Mouse (Mus musculus) neural tube, embryonic 13.5 days (tissue): Measurements from ENCODE around the gene Lingo1. TPM values are rescaled to one million over a fixed set of nuclear protein-coding genes. Genes with fewer than 3 reads are reported as not detected.

Experiments
- ATAC-seq: fragments of 200-750 bp; cut with Nextera tagmentation; 2 replicates; pipeline ENCODE4 v1.8.0; 2017; ENCODE audit warnings: low read depth, mild to moderate bottlenecking, moderate TSS enrichment, moderate library complexity
- H3K27ac ChIP-seq: fragments of 300-500 bp; sonication (generic); replicated peaks from 2 replicates; pipeline ENCODE4 v1.5.1; 2015; ENCODE audit warnings: moderate library complexity, mild to moderate bottlenecking, inconsistent platforms
- H3K27me3 ChIP-seq: fragments of 300-500 bp; sonication (generic); 2 replicates; pipeline ENCODE4 v1.6.1; 2015; ENCODE audit warnings: mild to moderate bottlenecking, inconsistent platforms
- H3K36me3 ChIP-seq: fragments of 300-500 bp; sonication (generic); 2 replicates; pipeline ENCODE4 v1.6.1; 2015; ENCODE audit warnings: mild to moderate bottlenecking, inconsistent platforms
- H3K4me1 ChIP-seq: fragments of 300-500 bp; sonication (generic); replicated peaks from 2 replicates; pipeline ENCODE4 v1.6.1; 2015; ENCODE audit warnings: inconsistent platforms
- H3K4me2 ChIP-seq: fragments of 300-500 bp; sonication (generic); 2 replicates; pipeline ENCODE4 v1.6.1; 2015; ENCODE audit warnings: inconsistent platforms, mild to moderate bottlenecking, moderate library complexity
- H3K4me3 ChIP-seq: fragments of 300-500 bp; sonication (generic); 2 replicates; pipeline ENCODE4 v1.5.1; 2015; ENCODE audit warnings: mild to moderate bottlenecking, inconsistent platforms
- H3K9ac ChIP-seq: fragments of 300-500 bp; sonication (generic); 2 replicates; pipeline ENCODE4 v1.6.1; 2015; ENCODE audit warnings: moderate library complexity, mild to moderate bottlenecking, inconsistent platforms
- H3K9me3 ChIP-seq: fragments of 300-500 bp; sonication (generic); 2 replicates; pipeline ENCODE4 v1.6.1; 2016; ENCODE audit warnings: inconsistent platforms
- WGBS: fragments of 180-500 bp; shearing (Covaris S2); methylation state at CpG from one replicate; pipeline ENCODE4 v1.1.7; 2015; 5-methylcytosine and 5-hydroxymethylcytosine counted together
- polyA plus RNA-seq: library from polyadenylated mRNA; unstranded; fragments of >200 nt; fragmentation: Nextera tagmentation; extraction: Ambion mirVana; gene quantifications from 2 replicates; pipeline ENCODE4 v1.2.1, GENCODE M21; 2015

Lingo1 gene
- polyA plus RNA-seq, 1 experiment from 2014 or later, result 59.4 TPM

DNA sequence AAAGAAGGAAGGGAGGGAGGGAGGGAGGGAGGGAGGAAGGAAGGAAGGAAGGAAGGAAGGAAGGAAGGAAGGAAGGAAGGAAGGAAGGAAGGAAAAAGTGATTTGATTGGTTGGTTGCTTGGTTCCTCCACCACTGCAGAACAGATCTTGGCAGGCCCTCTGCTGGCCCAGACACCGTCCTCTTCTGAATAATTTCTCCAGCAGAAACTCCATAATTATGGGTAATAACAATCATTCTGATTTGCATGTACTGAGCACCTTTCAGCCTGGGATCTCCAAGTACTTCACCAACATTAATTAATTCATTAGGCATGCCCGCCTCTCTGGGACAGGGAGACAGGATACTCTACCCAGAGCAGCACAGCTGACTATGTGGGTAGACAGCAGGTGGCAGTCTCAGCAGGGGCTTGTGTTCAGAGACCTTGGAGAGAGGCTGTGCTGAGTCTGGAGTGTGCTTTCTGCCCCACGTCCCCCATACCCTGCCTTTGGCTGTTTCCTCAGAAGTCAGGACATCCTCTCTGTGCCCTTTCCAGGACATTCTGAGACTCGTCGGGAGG is 57.0 kb downstream of the Lingo1 start:
- WGBS, result 55% methylated on average over 5 of the region's 5 CpGs
- Histone ChIP-seq H3K9ac (no peak overlapping the region), H3K4me2 (no peak overlapping the region), H3K27ac (no peak overlapping the region), H3K4me1 (peaks cover 20% of the 10 kb centered on the region), H3K27me3 (peaks cover 11% of the 10 kb centered on the region), H3K4me3 (no peak overlapping the region), H3K9me3 (no peaks in the 10 kb centered on the region), H3K36me3 (no peaks in the 10 kb centered on the region)
- peak; percentile 74 for ATAC-seq

GRCm38 (mm10) chr9:56738261-56739171 is 57.8 kb downstream of the Lingo1 start:
- Histone ChIP-seq H3K27ac (no peak overlapping the region), H3K4me3 (no peak overlapping the region), H3K4me1 (peaks cover 19% of the 10 kb centered on the region), H3K27me3 (peaks cover 11% of the 10 kb centered on the region), H3K36me3 (no peaks in the 10 kb centered on the region), H3K9ac (no peak overlapping the region), H3K9me3 (no peaks in the 10 kb centered on the region), H3K4me2 (no peak overlapping the region)
- 45% methylated on average over 9 of the region's 9 CpGs for WGBS
- ATAC-seq, result peak; percentile 57

DNA sequence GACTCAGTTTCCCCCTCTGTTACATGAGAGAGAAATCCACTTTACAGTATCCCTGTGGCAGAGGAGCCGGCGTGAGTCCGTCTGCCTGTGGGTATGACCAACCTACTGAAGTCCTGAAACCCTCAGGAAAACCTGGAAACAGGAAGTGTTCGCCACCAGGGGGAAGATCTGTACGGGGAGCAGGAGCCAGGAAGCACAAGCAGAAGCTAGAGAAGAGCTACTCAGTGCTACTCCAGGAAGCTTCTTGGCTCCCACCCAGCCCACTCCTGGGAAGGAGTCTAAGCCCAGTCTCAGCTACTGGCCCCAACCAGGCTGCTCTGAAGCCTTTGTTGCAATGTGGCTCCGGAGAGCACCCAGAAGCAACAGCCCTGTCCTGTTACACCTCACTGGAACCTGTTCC is 61.9 kb downstream of the Lingo1 start:
- Histone ChIP-seq H3K4me2 (no peak overlapping the region), H3K36me3 (no peaks in the 10 kb centered on the region), H3K27ac (no peak overlapping the region), H3K27me3 (peaks cover 8% of the 10 kb centered on the region), H3K4me3 (no peak overlapping the region), H3K9ac (no peak overlapping the region), H3K9me3 (no peaks in the 10 kb centered on the region), H3K4me1 (peaks cover 22% of the 10 kb centered on the region)
- WGBS, result 71% methylated on average over 6 of the region's 6 CpGs
- no peak for ATAC-seq

- no peak for ATAC-seq
- Histone ChIP-seq H3K9me3 (no peaks in the 10 kb centered on the region), H3K36me3 (no peaks in the 10 kb centered on the region), H3K4me1 (peaks cover 34% of the 10 kb centered on the region), H3K4me3 (no peak overlapping the region), H3K4me2 (no peak overlapping the region), H3K27ac (no peak overlapping the region), H3K27me3 (no peaks in the 10 kb centered on the region; the same call in 1 of the 2 replicates), H3K9ac (no peak overlapping the region)
- WGBS, result 82% methylated on average over 2 of the region's 2 CpGs
These were observed 65.3 kb downstream of the Lingo1 start for GRCm38 (mm10) chr9:56730997-56731396.

DNA sequence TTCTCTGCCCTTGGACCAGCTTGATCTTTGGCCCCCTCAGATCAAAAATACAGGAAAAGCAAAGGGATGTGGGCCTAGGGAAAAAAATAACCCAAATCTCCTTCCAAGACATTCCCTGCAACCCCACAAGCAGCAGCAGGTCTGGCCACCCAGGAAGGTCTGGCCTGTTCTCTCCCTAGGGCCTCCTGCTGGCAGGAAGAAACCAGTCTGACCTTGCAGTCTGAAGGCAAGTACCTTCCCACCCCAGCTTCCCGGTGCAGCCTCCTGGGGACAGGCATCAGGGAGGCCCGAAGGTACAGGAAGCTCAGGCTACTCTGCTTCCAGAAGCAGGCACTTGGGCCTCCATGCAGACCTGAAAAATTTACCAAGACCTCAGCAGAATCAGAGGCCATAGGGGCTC is 67.1 kb downstream of the Lingo1 start:
- H3K4me2 ChIP-seq, result no peak overlapping the region
- ATAC-seq, result no peak
- no peaks in the 10 kb centered on the region for H3K9me3 ChIP-seq
- 46% methylated on average over 2 of the region's 2 CpGs for WGBS
- H3K27me3 ChIP-seq, result no peaks in the 10 kb centered on the region; the same call in 1 of the 2 replicates
- H3K4me3 ChIP-seq, result no peak overlapping the region
- H3K36me3 ChIP-seq, result no peaks in the 10 kb centered on the region
- no peak overlapping the region for H3K9ac ChIP-seq
- H3K27ac ChIP-seq, result peak overlapping the region; percentile 89
- peaks cover 34% of the 10 kb centered on the region for H3K4me1 ChIP-seq

GRCm38 (mm10) chr9:56727703-56728684 is 68.3 kb downstream of the Lingo1 start:
- WGBS, result 23% methylated on average over 15 of the region's 15 CpGs
- H3K9ac ChIP-seq, result peak overlapping the region; percentile 52; the same call in 1 of the 2 replicates
- H3K27me3 ChIP-seq, result no peaks in the 10 kb centered on the region; the same call in none of the 2 replicates
- peak overlapping the region; percentile 89 for H3K27ac ChIP-seq
- H3K4me1 ChIP-seq, result peaks cover 34% of the 10 kb centered on the region
- ATAC-seq, result peak; percentile 51
- H3K4me2 ChIP-seq, result peak overlapping the region; percentile 9; the same call in 1 of the 2 replicates
- no peaks in the 10 kb centered on the region for H3K9me3 ChIP-seq
- no peak overlapping the region for H3K4me3 ChIP-seq
- no peaks in the 10 kb centered on the region for H3K36me3 ChIP-seq

DNA sequence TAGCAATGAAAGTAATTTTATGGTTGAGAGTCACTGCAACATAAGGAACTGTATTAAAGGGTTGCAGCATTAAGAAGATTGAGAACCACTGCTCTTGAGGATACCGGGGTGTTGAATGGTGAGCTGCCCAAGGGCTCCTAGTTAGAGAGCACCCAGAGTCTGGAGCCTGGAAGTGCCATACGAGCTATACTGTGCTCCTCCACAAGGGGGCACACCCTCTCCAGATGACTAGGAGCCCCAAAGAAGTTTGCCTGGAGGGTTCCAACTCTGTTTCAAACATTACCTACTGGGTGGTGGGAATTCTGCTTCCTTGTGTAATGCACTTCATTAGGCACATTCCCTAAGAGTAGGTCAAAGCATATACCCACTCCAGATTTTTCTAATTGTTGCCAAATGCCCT is 70.5 kb downstream of the Lingo1 start:
- Histone ChIP-seq H3K4me3 (no peak overlapping the region), H3K36me3 (no peaks in the 10 kb centered on the region), H3K4me1 (peaks cover 34% of the 10 kb centered on the region), H3K4me2 (no peak overlapping the region), H3K9ac (no peak overlapping the region), H3K27me3 (no peaks in the 10 kb centered on the region; the same call in 1 of the 2 replicates), H3K27ac (no peak overlapping the region), H3K9me3 (no peaks in the 10 kb centered on the region)
- WGBS, result 29% methylated on average over 2 of the region's 2 CpGs
- ATAC-seq, result no peak

DNA sequence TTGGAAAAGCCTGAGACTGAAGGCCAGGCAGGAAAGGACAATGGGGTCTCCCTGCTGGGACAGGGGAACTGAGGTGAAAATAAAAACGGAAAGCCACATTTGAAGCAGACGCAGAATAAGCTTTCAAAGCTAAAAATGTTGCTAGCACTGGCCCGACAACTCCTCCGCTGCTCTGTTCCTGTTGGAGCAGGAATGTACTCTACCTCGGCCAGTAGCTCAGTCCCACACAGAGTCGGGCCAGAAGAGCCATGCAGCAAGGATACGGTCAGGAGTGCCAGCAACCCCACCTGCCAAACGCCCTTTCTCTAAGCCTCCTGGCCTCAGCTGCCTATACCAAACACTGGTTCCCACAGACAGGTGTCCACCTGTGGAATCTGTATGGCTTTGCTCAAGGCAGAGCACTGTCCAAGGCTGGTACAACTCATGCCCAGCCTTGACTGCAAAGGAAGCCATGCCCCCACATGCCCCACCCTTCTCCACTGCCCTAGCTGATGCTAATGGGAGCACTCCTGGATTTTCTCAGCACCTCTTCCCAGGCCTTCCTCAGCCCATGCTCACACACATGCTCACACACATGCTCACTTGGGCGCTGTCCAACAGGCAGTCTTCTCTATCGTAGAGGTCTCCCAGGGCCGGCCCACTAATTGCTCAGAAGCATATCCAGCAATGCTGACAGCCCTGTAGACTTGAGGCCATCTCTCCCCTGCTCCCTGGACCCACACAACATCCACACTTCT is 74.0 kb downstream of the Lingo1 start:
- ATAC-seq, result no peak
- Histone ChIP-seq H3K27ac (no peak overlapping the region), H3K27me3 (no peaks in the 10 kb centered on the region; the same call in 1 of the 2 replicates), H3K4me1 (peaks cover 5% of the 10 kb centered on the region), H3K4me2 (no peak overlapping the region), H3K9ac (no peak overlapping the region), H3K36me3 (no peaks in the 10 kb centered on the region), H3K9me3 (no peaks in the 10 kb centered on the region), H3K4me3 (no peak overlapping the region)
- WGBS, result 76% methylated on average over 11 of the region's 11 CpGs

DNA sequence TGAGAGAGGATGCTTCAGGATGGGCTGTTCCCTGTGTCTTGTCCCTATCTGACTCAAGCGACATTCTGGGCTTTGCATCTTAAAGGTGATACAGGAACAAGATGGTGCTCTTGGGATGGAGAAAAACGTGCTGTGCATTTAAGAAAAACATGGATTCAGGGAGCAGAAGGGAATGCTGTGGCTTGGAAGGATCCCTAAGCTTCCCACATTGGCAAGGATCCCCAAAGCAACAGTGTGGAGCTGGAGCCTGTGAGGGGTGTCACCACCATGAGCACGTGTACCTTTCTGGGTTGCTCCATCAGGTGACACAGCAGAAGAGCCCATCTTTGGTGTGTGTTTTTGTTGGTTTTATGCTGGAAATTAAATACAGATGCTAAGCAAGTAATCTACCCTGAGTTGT is 77.3 kb downstream of the Lingo1 start:
- ATAC-seq, result no peak
- Histone ChIP-seq H3K27ac (no peak overlapping the region), H3K4me1 (no peaks in the 10 kb centered on the region), H3K9me3 (no peaks in the 10 kb centered on the region), H3K27me3 (no peaks in the 10 kb centered on the region; the same call in 1 of the 2 replicates), H3K4me3 (no peak overlapping the region), H3K4me2 (no peak overlapping the region), H3K36me3 (no peaks in the 10 kb centered on the region), H3K9ac (no peak overlapping the region)
- 84% methylated on average over 3 of the region's 3 CpGs for WGBS

DNA sequence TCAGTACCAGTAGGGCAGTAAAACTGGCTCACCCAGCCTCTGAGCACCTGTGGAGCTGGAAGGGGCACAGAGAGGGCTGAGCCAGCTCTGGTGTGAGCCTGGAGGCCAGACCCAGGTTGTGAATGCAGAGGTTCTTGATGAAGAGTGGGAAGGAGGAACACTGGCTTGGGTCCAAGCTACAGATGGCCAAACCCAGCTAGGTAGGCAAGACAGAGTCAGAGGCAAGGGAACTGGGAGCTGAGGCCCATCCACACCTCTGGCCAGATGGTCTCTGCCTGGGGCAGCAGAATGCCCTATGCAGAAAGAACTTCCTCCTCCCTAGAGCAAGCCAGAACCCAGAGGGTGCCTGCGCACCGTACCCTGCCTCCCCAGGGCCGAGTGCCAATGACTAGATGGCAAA is 79.7 kb downstream of the Lingo1 start:
- 88% methylated on average over 3 of the region's 3 CpGs for WGBS
- no peaks in the 10 kb centered on the region for H3K9me3 ChIP-seq
- no peaks in the 10 kb centered on the region for H3K27me3 ChIP-seq
- no peak overlapping the region for H3K27ac ChIP-seq
- H3K4me3 ChIP-seq, result no peak overlapping the region
- H3K9ac ChIP-seq, result no peak overlapping the region
- H3K4me1 ChIP-seq, result 0 out of 2 replicates have a peak, but pooled peaks cover 6% of the 10 kb centered on the region
- H3K36me3 ChIP-seq, result no peaks in the 10 kb centered on the region
- no peak for ATAC-seq
- H3K4me2 ChIP-seq, result no peak overlapping the region

GRCm38 (mm10) chr9:56716066-56716465 is 80.2 kb downstream of the Lingo1 start:
- H3K4me2 ChIP-seq, result no peak overlapping the region
- H3K27me3 ChIP-seq, result no peaks in the 10 kb centered on the region
- H3K36me3 ChIP-seq, result no peaks in the 10 kb centered on the region
- no peak overlapping the region for H3K9ac ChIP-seq
- peaks cover 10% of the 10 kb centered on the region for H3K4me1 ChIP-seq
- 67% methylated on average over 3 of the region's 3 CpGs for WGBS
- no peaks in the 10 kb centered on the region for H3K9me3 ChIP-seq
- no peak overlapping the region for H3K4me3 ChIP-seq
- no peak for ATAC-seq
- no peak overlapping the region for H3K27ac ChIP-seq
